In the genomic region with DNA sequence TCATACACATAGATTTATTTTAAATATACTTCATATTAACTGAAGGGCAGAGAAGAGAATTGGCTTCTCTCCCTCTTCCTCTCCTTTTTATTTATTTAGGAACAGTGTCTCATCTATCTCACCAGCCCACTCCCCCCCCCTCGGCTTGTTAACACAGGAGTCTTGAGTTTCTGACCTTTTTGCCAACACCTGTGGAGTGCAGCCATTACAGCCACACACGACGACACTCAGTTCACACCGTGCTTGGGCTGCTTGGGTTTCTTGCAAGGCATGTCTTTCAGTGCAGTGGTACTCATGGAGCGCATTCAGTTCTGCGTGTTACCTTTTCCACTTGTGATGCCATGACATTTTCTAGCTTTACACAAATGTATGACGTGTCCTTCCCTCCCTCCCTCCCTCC, we compare ENCODE assay signal across 22 mouse cellular contexts. TPM values are rescaled to one million over a fixed set of nuclear protein-coding genes. Genes with fewer than 3 reads are reported as not detected.
"Had no signal": no experiment of that assay in that cellular context is flagged by ENCODE, and none has a peak within 500 bp of the region (broad histone marks: within the 10 kb centered on the region; RNA-seq: fewer than 3 reads in every experiment).

No protein-coding gene starts in this region.

- H3K9ac ChIP-seq: liver, postnatal 0 days; lung, embryonic 15.5 days; midbrain, embryonic 12.5 days; neural tube, embryonic 13.5 days; neural tube, embryonic 15.5 days; stomach, embryonic 15.5 days had no signal

- H3K4me2 ChIP-seq: lung, embryonic 15.5 days; midbrain, embryonic 12.5 days; neural tube, embryonic 13.5 days; neural tube, embryonic 15.5 days; stomach, embryonic 15.5 days had no signal

- H3K27me3 ChIP-seq: lung, embryonic 15.5 days; midbrain, embryonic 12.5 days; neural tube, embryonic 13.5 days; neural tube, embryonic 15.5 days; stomach, embryonic 15.5 days had no signal

- DNase-seq: liver, postnatal 0 days; lung, adult 2 months; lung, postnatal 14 days; lung, postnatal 36 days; midbrain, embryonic 14.5 days; retina, postnatal 1 day; right cerebral cortex, adult 18-20 months; right cerebral cortex, postnatal 25 days; right cerebral cortex, postnatal 4 days; thymus, adult 18-20 months; thymus, postnatal 14 days; thymus, postnatal 36 days had no signal

- H3K9me3 ChIP-seq: lung, embryonic 15.5 days; midbrain, embryonic 10.5 days; midbrain, embryonic 12.5 days; neural tube, embryonic 13.5 days; neural tube, embryonic 15.5 days; stomach, embryonic 15.5 days had no signal

- H3K4me1 ChIP-seq: lung, embryonic 15.5 days; midbrain, embryonic 10.5 days; midbrain, embryonic 12.5 days; neural tube, embryonic 13.5 days; neural tube, embryonic 15.5 days; stomach, embryonic 15.5 days had no signal

- ATAC-seq: liver, postnatal 0 days; lung, postnatal 0 days; midbrain, embryonic 16.5 days had no signal

- H3K4me3 ChIP-seq: lung, embryonic 15.5 days; midbrain, embryonic 10.5 days; midbrain, embryonic 12.5 days; myocyte; neural tube, embryonic 13.5 days; neural tube, embryonic 15.5 days; stomach, embryonic 15.5 days had no signal

- H3K27ac ChIP-seq: lung, embryonic 15.5 days; midbrain, embryonic 10.5 days; midbrain, embryonic 12.5 days; neural tube, embryonic 13.5 days; neural tube, embryonic 15.5 days; stomach, embryonic 15.5 days had no signal

- H3K36me3 ChIP-seq: lung, embryonic 15.5 days; midbrain, embryonic 10.5 days; midbrain, embryonic 12.5 days; neural tube, embryonic 13.5 days; neural tube, embryonic 15.5 days; stomach, embryonic 15.5 days had no signal

RNA-seq across cellular contexts. Expression of a gene that starts 22.8 kb away (rescaled TPM):
- polyA plus RNA-seq: midbrain, embryonic 10.5 days; midbrain, embryonic 12.5 days; midbrain, embryonic 16.5 days; myocyte; neural tube, embryonic 11.5 days; neural tube, embryonic 13.5 days had no signal

RNA-seq across cellular contexts. Expression of a gene that starts 22.8 kb away (rescaled TPM):
- polyA plus RNA-seq: midbrain, embryonic 10.5 days; midbrain, embryonic 12.5 days; midbrain, embryonic 14.5 days; myocyte; neural tube, embryonic 11.5 days had no signal

RNA-seq across cellular contexts. Expression of a gene that starts 51.8 kb away (rescaled TPM):
- polyA plus RNA-seq: myocyte had no signal
